Mouse (Mus musculus) heart, embryonic 14.5 days (tissue): ENCODE data around the gene Ybx2. TPM values are rescaled to one million over a fixed set of nuclear protein-coding genes. Genes with fewer than 3 reads are reported as not detected.
A peak's percentile ranks its signal among the peaks of the same experiment; 100 is the strongest.

Experiments
- ATAC-seq: fragments of 200-750 bp; cut with Nextera tagmentation; 2 replicates; pipeline ENCODE4 v1.8.0; 2017; ENCODE audit warnings: low read depth, moderate TSS enrichment; ENCODE audit not compliant: insufficient number of reproducible peaks, insufficient read depth, low FRiP score
- H3K27ac ChIP-seq, 2 experiments: fragments of 200-500 bp in 1 of 2; fragments of 300-500 bp in 1 of 2; sonication (generic) in 1 of 2; replicated peaks in 1 of 2; 2 replicates each; pipeline ENCODE4 v1.5.1; 2012 to 2014; ENCODE audit warnings: low read depth in 2 of 2, low read length in 2 of 2, control low read depth in 1 of 2, mild to moderate bottlenecking in 1 of 2, mixed read lengths in 1 of 2; ENCODE audit not compliant: control insufficient read depth in 1 of 2, insufficient read depth in 1 of 2
- H3K27me3 ChIP-seq: fragments of 300-500 bp; sonication (generic); 2 replicates; pipeline ENCODE4 v1.6.1; 2014; ENCODE audit warnings: mild to moderate bottlenecking, low read length, control low read depth; ENCODE audit not compliant: control insufficient read depth, insufficient read depth
- H3K36me3 ChIP-seq: fragments of 300-500 bp; sonication (generic); 2 replicates; pipeline ENCODE4 v1.6.1; 2014; ENCODE audit warnings: mild to moderate bottlenecking, control low read depth, low read length, mixed read lengths; ENCODE audit not compliant: control insufficient read depth, insufficient read depth
- H3K4me1 ChIP-seq, 2 experiments: fragments of 200-500 bp in 1 of 2; fragments of 300-500 bp in 1 of 2; sonication (generic) in 1 of 2; 2 replicates each; pipeline ENCODE4 v1.6.1; 2012 to 2014; ENCODE audit warnings: low read length in 2 of 2, control low read depth in 1 of 2, mixed read lengths in 1 of 2; ENCODE audit not compliant: control insufficient read depth in 2 of 2, insufficient read depth in 2 of 2
- H3K4me2 ChIP-seq: fragments of 300-500 bp; sonication (generic); 2 replicates; pipeline ENCODE4 v1.6.1; 2014; ENCODE audit warnings: mild to moderate bottlenecking, low read length
- H3K4me3 ChIP-seq, 2 experiments: fragments of 200-500 bp in 1 of 2; fragments of 300-500 bp in 1 of 2; sonication (generic) in 1 of 2; 2 replicates each; pipeline ENCODE4 v1.5.1; 2012 to 2014; ENCODE audit warnings: low read length in 2 of 2, mild to moderate bottlenecking in 2 of 2, control low read depth in 1 of 2, low read depth in 1 of 2, moderate library complexity in 1 of 2; ENCODE audit not compliant: control insufficient read depth in 1 of 2, insufficient read depth in 1 of 2
- H3K9ac ChIP-seq: fragments of 300-500 bp; sonication (generic); 2 replicates; pipeline ENCODE4 v1.6.1; 2014; ENCODE audit warnings: mild to moderate bottlenecking, low read length
- H3K9me3 ChIP-seq: fragments of 300-500 bp; sonication (generic); 2 replicates; pipeline ENCODE4 v1.6.1; 2016; ENCODE audit warnings: low read length, control low read depth; ENCODE audit not compliant: control insufficient read depth
- WGBS: fragments of 180-500 bp; shearing (Covaris S2); extraction: QIAGEN DNeasy Blood & Tissue Kit; methylation state at CpG from one replicate; pipeline ENCODE4 v1.1.7; 2014; 5-methylcytosine and 5-hydroxymethylcytosine counted together
- polyA plus RNA-seq: library from polyadenylated mRNA; unstranded; fragments of >200 nt; fragmentation: Nextera tagmentation; extraction: Ambion mirVana; gene quantifications from 2 replicates; pipeline ENCODE4 v1.2.1, GENCODE M21; 2014

Gene Ybx2
- polyA plus RNA-seq, 1 experiment from 2014 or later, result 7.3 TPM

- Histone ChIP-seq H3K27me3 (no peaks in the 10 kb centered on the region), H3K9me3 (no peaks in the 10 kb centered on the region), H3K27ac (no peak overlapping the region), H3K4me1 (peaks cover 11 to 17% of the 10 kb centered on the region in 2 experiments), H3K4me3 (no peak overlapping the region), H3K4me2 (no peak overlapping the region), H3K36me3 (peaks cover 88% of the 10 kb centered on the region), H3K9ac (no peak overlapping the region)
- ATAC-seq, result no peak
- 87% methylated on average over 17 of the region's 17 CpGs for WGBS
These were observed 24.6 kb upstream of the Ybx2 start for GRCm38 (mm10) chr11:69910781-69911560.

DNA sequence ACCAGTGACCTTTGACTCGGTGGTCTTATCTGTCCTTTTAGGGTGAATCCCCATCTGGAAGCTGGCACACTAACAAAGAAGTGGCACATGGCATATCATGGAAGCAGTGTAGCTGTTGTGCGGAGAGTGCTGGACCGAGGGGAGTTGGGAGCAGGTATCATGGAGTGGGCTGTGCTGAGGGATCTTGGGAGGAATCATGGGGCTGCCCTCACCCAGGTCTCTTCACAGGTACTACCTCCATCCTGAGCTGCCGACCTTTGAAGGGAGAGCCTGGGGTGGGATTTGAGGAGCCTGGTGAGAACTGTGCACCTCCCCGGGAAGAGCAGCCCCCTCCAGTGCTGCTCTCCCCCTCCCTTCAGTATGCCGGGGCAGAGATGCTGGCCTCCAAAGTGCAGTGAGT is 23.9 kb upstream of the Ybx2 start:
- no peak for ATAC-seq

GRCm38 (mm10) chr11:69912716-69913530 is 22.7 kb upstream of the Ybx2 start:
- Histone ChIP-seq H3K27me3 (no peaks in the 10 kb centered on the region), H3K9me3 (no peaks in the 10 kb centered on the region), H3K27ac (0 out of 4 replicates have a peak overlapping the region, but pooled peaks of 1 of the 2 experiments have one; percentile 88), H3K9ac (peak overlapping the region; percentile 87), H3K36me3 (peaks cover 88% of the 10 kb centered on the region), H3K4me2 (peak overlapping the region; percentile 95), H3K4me3 (peak overlapping the region; percentile 82 to 89), H3K4me1 (peaks cover 13 to 20% of the 10 kb centered on the region in 2 experiments)
- no peak for ATAC-seq
- WGBS, result 76% methylated on average over 15 of the region's 15 CpGs

More for the DNA sequence above, 23.9 kb upstream of the Ybx2 start:
- H3K4me3 ChIP-seq, result no peak overlapping the region
- no peak overlapping the region for H3K4me2 ChIP-seq
- 90% methylated on average over 6 of the region's 6 CpGs for WGBS
- H3K9ac ChIP-seq, result no peak overlapping the region
- H3K36me3 ChIP-seq, result peaks cover 88% of the 10 kb centered on the region
- H3K4me1 ChIP-seq, result peaks cover 13 to 20% of the 10 kb centered on the region in 2 experiments
- H3K9me3 ChIP-seq, result no peaks in the 10 kb centered on the region
- no peak overlapping the region for H3K27ac ChIP-seq
- no peaks in the 10 kb centered on the region for H3K27me3 ChIP-seq

GRCm38 (mm10) chr11:69913554-69914371 is 21.8 kb upstream of the Ybx2 start, which contains the start of gene Gps2:
Gps2 (plus strand) TSS chr11:69913888.
- Histone ChIP-seq H3K36me3 (peaks cover 88% of the 10 kb centered on the region), H3K27ac (peak within 1 kb of the TSS; percentile 55 to 88), H3K4me2 (peak within 1 kb of the TSS; percentile 95), H3K4me1 (peaks cover 13 to 21% of the 10 kb centered on the region in 2 experiments), H3K9me3 (no peaks in the 10 kb centered on the region), H3K4me3 (peak within 1 kb of the TSS; percentile 82 to 89), H3K27me3 (no peaks in the 10 kb centered on the region), H3K9ac (peak within 1 kb of the TSS; percentile 87)
- peak; percentile 84 for ATAC-seq
- 2% methylated on average over 61 of the region's 61 CpGs for whole genome bisulfite sequencing

- H3K4me1 ChIP-seq, result peaks cover 17 to 27% of the 10 kb centered on the region in 2 experiments
- H3K9me3 ChIP-seq, result no peaks in the 10 kb centered on the region
- H3K27me3 ChIP-seq, result no peaks in the 10 kb centered on the region
- H3K9ac ChIP-seq, result peak overlapping the region; percentile 87
- peak overlapping the region; percentile 82 to 89 for H3K4me3 ChIP-seq
- no peak for ATAC-seq
- WGBS, result 1% methylated on average over 17 of the region's 17 CpGs
- peak overlapping the region; percentile 55 to 88 for H3K27ac ChIP-seq
- H3K4me2 ChIP-seq, result peak overlapping the region; percentile 95
- H3K36me3 ChIP-seq, result peaks cover 88% of the 10 kb centered on the region
These were observed 21.2 kb upstream of the Ybx2 start for GRCm38 (mm10) chr11:69914372-69914764.

GRCm38 (mm10) chr11:69914917-69915430 is 20.6 kb upstream of the Ybx2 start:
- Histone ChIP-seq H3K27me3 (no peaks in the 10 kb centered on the region), H3K4me3 (peak overlapping the region; percentile 82 to 89), H3K4me2 (peak overlapping the region; percentile 95), H3K4me1 (peaks cover 18 to 30% of the 10 kb centered on the region in 2 experiments), H3K9ac (peak overlapping the region; percentile 87), H3K27ac (no peak overlapping the region), H3K9me3 (no peaks in the 10 kb centered on the region), H3K36me3 (peaks cover 82% of the 10 kb centered on the region)
- no peak for ATAC-seq
- whole genome bisulfite sequencing, result 34% methylated on average over 9 of the region's 9 CpGs
